Mouse (Mus musculus) mouse trophoblast stem cell (cell line): ENCODE results near the gene Nip7.

Experiments
- in situ Hi-C, 2 experiments: fragments of 300-500 bp; cut with MseI, MboI; formaldehyde crosslinking; loops; 2 replicates in 1 of 2; 3 replicates in 1 of 2; pipeline ENCODE4 v1.15.1; 2025

Nip7 gene

DNA sequence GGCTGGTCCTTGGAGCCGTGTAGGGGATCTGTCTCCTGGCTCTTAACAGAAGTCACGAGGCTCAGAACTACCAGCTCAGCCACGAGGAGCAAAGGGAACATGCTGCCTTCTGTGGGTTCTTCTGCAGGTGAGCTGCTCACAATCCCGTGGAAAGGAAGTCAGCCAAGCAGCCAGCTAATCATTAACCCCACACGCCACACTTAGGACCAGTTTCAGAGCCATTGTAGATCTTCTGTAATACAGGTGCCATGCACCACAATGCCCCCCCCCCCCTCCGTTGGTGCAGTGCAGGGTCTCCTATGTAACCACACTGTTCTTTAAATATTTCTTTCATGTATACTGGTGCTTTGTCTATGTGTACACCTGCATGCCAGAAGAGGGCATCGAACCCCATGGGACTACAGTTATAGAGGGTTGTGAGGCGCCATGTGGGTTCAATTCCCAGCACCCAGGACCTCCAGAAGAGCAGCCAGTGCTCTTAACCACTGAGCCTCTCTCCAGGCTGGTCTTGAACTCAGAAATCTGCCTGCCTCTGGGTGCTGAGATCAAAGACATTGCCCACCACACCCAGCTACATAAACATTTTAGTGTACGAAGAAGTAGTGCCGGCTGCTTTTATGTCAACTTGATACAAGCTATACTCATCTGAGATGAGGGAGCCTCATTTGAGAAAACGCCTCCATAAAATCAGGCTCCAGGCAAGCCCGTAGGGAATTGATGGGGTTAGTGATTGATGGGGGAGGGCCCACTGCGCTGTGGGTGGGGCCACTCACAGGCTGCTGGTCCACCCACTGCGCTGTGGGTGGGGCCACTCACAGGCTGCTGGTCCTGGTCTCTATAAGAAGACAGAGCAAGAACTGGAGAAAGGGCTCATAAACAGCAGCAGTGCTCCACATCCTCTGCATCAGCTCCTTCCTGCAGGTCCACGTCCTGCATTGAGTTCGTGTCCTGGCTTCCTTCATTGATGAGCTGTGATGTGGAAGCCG, 9.1 kb downstream of the Nip7 start, which contains the start of gene Tmed6:
Gene Tmed6 (minus strand): TSS at position 134 of the 986 bp plus-strand sequence.
- in situ Hi-C loops, result no loop called here

DNA sequence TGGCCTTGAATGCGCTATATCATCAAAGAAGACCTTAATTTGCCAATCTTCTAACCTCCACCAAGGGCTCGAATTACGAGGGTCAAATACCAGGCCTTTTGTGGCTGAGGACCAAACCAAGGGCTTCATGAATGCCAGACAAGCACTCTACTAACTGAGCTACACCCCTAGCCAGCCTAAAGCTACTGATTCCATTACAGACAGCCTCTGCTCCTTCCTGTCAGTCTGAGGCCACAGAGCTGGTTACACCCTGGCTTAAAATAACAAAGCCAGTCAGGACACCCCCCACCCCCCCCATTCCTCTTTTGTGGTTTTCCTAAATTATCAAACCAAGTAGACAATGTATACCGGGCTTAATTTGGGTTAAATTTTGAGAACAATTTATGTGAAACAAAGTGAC, 17.0 kb downstream of the Nip7 start:
- in situ Hi-C loops, result no loop called here

DNA sequence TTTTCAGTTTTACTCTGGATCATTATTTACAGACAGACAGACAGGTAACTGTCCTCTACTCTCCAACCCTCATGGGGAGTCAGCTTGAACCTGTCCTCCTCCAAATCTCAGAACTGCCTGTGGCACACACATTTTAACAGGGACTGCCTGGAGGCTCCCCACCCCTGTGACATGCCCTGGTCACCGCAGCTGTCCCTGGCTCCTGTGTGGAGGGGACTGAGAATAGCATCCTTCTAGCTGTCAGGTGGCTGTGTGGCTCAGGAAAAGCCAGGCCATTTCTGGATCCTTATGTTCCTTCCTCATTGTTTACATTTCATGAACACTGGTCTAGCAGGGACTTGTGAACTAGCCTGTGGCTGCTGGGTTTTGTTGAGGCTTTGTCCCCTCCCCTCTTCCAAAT, 17.5 kb downstream of the Nip7 start:
- in situ Hi-C loops, result no loop called here

DNA sequence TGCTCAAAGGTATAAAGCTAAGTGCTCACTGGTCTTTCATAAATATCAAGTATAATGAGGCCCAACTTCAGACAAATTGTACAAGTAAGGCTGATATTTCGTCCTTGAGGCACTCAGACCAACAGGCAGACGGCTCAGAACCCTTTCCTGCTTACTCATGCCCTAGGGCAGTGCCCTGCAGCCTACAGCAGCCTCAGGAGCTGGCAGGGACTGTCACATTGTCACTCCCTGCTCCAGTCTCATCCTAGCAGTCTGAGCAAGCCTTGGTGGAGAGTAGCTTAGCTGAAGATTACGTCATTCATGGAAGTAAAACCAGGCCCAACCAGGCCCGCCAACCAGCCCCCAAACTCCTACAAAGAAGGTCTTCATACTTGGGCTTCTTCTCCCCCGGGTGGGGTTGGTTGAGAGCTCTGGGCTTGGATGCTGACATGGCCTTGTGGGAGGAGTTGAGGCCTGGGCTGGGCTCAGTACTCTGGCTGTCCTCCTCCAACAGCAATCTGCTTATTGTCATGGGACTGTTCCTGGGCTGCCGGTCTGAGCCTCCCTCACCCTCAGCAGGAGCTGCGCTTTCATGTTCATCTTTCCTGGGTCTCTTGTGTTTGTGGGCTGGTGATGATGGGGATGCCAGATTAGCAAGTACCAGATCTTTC, 19.7 kb downstream of the Nip7 start:
- in situ Hi-C loops, result no loop called here

DNA sequence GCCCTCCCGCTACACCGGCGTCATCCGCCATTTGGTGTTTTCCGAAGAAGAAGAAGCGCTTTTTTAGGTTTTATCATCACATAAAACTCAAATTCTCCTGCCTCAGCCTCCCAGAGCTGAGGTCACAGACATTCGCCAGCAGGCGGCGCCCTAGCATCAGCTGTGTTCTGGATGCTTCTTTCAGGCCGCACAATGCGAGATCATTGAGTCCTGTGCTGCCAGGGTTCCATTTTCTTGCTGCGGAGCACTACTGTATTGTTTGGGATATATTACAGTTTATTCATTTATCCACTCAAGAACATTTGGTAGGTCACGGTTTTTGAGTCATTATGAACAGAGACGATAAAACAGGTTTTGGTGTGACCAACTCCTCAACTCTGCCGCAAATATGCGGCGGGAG, 28.7 kb downstream of the Nip7 start:
- in situ Hi-C loops, result no loop called here

DNA sequence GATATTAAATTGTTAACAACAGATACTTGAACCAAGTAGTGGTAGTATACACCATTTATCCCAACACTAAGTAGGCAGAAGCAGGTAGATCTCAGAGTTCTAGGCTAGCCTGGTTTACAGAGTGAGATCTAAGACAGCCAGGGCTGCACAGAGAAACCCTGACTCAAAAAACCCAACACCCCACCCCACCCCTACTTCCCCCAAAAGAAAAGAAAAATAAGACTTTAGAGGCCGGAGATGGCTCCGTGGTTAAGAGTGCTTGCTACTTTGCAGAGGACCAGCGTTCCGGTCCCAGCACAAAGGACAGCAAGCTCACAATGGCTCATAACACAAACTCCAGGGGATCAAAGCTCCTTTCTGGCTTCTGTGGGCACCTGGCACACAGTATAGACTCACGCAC, 29.3 kb downstream of the Nip7 start:
- in situ Hi-C loops, result no loop called here

DNA sequence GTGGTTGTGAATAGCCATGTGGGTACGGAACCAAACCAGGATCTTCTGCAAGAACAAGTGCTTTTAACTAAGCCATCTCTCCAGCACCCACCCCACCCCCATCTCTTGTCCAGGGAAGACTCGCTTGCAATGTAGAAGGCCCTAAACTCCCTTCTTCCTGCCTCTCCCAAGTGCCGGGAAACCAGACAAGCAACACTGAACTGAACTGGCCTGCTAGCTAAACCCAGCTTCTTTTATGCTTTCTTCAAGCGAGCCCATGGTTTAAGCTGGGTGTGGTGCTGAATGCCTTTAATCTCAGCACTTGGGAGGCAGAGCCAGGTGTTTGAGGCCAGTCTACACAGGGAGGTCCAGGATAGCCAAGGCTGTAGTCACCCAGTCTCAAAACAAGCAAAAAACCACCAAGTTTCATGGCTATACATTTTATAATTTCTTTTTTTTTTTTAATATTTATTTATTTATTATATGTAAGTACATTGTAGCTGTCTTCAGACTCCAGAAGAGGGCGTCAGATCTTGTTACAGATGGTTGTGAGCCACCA, 31.9 kb downstream of the Nip7 start:
- in situ Hi-C loops, result no loop called here

DNA sequence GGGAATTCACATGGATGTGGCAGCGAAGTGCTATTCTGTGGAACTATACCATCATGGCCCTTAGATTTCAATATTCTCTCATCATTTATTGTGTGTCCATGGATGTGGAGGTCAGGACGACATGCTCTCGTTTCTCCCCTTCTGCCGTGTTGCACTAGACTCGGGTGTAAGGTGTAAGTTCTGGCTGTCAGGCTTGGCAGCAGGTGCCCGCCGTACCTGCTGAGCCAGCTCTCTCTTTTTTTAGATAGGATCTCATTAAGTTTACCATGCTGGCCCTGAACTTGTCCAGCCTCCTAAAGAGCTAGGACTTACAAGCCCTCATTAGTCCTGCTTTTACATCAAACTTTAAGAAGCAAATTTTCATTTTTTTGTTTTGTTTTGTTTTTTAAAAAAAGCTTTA, 33.9 kb downstream of the Nip7 start:
- in situ Hi-C loops, result no loop called here

DNA sequence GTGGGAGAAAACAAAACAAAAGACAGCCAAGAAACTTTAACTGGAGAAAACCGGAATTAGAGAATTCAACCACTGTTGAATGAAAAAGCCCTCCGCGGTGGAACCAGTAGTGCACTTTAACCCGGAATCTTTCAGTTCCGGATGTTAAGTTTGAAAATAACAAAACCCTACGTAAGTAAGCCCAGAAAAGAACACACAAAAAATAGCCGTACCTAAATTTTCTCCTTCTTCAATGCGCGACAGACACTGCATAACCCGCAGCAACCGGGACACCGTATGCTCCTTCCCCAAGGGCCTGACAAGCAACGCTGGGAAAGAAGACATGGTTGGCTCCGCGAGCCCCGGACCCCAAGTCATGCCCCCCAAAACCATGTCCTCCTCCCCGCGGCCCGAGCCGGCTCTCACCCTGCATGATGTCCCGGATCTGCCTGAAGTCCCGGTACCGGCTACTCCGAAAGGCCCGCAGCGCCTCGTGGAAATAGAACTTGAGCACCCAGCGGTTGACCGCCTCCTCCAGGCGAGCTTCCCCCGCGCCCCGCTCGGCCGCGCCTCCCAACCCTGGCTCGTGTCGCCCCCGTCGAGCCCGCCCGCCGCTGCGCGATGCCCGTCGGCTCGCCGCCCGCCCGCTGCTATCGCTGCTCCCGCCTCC, 39.2 kb downstream of the Nip7 start:
- in situ Hi-C loops, result no loop called here

DNA sequence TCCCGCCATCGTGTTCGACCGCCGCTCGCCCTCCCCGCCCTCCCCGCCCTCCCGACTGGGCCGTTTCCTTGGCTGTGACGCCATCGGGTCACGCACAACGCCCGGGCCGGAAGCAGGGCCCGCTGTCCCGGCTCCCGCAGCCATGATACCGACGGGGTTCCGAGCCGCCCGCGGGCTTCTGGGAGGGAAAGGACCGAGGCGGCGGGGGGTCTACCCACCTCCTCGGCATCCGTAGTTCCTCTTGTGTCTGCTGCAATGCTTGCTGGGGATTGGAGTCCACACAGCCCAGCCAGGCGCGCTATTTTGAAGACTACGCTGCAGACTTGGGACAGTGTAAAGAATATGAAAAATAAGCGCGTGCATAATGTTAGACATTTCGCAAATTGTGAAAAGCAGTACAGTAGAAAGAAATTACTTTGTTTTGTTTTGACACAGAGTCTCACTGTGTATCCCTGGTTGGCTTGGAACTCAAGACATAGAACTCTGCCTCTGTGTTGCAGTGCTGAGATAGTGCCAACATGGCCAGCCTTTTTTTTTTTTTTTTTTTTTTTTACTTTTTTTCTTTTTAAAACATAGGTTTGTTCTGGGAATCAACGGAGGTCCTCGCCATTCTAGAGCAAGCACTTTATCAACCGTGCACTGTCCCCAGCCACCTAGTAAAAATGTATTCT, 39.8 kb downstream of the Nip7 start, which contains the start of gene Terf2:
Gene Terf2 (minus strand): TSS at position 182 of the 671 bp plus-strand sequence.
- in situ Hi-C loops, result no loop called here

DNA sequence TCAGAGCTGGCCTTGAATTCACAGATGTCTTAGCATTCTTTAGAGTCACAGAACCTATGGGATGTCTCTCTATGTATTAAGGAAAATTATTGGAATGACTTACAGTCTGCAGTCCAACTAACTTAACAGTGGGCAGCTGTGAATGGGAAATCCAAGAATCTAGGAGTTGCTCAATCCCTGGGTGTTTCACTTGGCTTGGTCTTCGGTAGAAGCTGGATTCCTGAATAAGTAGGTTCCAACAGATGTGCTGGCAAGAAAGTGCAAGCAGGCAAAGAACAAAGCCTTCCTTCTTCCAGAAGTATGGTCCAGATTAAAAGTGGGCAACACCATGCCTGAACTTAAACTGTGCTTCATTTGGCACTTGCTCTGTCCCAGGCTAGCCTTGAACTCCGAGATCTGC, 44.0 kb downstream of the Nip7 start:
- in situ Hi-C loops, result loop anchor here in 1 of 2 experiments (10.0 kb wide), 1 partner anchor 204 kb away; no protein-coding TSS in a partner anchor

DNA sequence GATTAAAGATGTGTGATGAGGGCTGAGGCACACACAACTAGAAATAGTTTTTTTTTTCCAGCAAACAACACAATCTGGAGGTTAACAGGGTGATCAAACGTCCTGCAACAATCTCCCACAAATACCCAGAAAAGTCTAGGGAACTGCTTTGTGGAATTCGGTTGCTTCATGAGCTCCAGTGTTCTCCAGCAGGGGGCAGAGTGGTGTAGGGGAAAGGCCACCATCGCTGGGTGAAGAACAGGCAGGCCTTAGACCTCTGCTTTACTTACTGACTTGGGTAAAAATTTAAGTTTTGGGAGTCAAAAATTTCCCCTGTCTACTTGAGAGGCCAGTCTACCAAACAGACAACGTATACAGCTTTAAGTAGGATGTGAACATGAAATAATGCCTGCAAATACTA, 47.9 kb downstream of the Nip7 start:
- in situ Hi-C loops, result loop anchor here in 1 of 2 experiments (10.0 kb wide), 1 partner anchor 200 kb away; no protein-coding TSS in a partner anchor

DNA sequence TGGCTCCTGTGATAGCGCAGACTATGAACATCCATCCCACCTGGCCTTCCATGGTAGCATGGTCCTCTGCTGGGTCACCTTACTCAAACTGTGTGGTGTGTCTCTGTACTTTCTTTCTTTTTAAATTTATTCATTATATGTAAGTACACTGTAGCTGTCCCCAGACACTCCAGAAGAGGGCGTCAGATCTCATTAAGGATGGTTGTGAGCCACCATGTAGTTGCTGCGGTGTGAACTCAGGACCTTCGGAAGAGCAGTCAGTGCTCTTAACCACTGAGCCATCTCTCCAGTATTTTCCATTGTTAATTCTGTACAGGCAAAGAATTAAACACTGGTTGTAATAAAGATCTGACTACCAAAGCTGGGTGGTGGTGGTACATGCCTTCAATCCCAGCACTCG, 51.4 kb downstream of the Nip7 start:
- in situ Hi-C loops, result loop anchor here in 1 of 2 experiments (10.0 kb wide), 1 partner anchor 197 kb away; no protein-coding TSS in a partner anchor

DNA sequence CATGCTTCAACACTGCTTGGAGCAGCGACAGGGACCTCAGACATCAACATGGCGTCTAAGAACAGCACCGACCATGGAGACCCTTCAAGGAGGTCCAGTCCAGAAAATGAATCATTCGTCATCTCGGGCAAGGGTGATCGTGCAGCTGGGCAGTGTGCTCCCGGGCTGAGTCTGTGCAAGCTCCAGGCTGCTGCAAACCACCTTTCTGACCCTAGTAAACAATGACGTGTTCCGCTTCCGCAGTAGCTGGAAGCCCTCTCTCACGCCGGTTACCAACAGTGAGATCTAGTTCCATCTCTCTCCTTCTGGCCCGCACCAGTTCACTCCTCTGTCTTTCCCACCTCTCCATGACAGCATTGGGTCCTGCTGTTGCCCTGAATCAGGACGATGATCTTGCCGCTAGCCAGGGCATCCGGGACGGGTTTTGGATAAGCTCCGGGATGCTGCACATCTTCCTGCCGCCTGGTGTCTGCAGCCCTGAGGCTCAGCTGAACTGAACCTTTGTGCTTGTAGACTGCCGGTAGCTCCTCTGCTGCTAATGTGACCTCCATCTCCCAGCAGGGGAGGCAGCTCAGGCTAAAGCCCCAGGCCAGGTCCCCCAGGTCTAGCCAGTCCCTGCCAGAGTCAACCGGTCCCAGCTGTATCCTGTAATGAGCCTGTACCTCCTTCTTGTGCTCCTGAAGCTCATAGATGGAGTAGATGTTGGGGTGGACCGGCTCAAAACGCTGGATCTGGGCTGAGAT, 52.5 kb downstream of the Nip7 start:
- in situ Hi-C loops, result loop anchor here in 1 of 2 experiments (10.0 kb wide), 1 partner anchor 196 kb away; no protein-coding TSS in a partner anchor

DNA sequence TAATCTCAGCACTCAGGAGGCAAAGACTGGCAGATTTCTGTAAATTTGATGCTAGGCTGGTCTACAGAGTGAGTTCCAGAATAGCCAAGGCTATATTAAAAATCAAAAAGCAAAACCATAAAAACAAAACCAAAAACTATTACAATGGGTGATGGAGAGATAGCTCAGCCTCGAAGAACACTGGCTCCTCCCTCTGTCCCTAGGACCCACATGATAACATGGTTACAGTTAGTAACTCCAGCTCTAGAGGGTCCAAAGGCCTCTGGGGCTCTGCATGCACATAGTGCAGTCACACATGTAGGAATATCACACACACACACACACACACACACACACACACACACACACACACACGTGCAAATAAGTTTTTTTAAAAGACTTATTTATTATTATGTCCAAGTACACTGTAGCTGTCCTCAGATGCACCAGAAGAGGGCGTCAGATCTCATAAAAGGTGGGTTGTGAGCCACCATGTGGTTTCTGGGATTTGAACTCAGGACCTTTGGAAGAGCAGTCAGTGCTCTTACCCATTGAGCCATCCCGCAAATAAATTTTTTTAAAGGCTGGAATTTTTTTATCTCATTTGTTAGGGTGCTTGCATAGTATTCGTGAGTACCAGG, 53.2 kb downstream of the Nip7 start:
- in situ Hi-C loops, result loop anchor here in 1 of 2 experiments (10.0 kb wide), 3 partner anchors 65 to 215 kb away; no protein-coding TSS in a partner anchor
